Mouse (Mus musculus) ES-Bruce4 (cell line): ENCODE measurements around the gene Spata1.

Experiments
- CTCF ChIP-seq: IDR thresholded peaks from one replicate; pipeline ENCODE4 v1.8.1; 2011; ENCODE audit warnings: low read depth, low read length
- EP300 ChIP-seq: IDR thresholded peaks from 2 replicates; pipeline ENCODE4 v1.6.1; 2011; ENCODE audit warnings: low read depth, low read length; ENCODE audit not compliant: insufficient read depth
- POLR2A ChIP-seq: IDR thresholded peaks from one replicate; pipeline ENCODE4 v1.8.1; 2011; ENCODE audit warnings: low read length; ENCODE audit not compliant: insufficient read depth

- no peak for TF ChIP-seq EP300
- TF ChIP-seq POLR2A = no peak
- TF ChIP-seq CTCF = no peak
Observed at GRCm38 (mm10) chr3:146414555-146414954, 85.0 kb downstream of the Spata1 start.
